Mouse (Mus musculus) CH12.LX (cell line): ENCODE measurements around the gene Psmc5. TPM values are rescaled to one million over a fixed set of nuclear protein-coding genes. Genes with fewer than 3 reads are reported as not detected.
A peak's percentile ranks its signal among the peaks of the same experiment; 100 is the strongest.

Source experiments
- DNase-seq: peaks from one replicate; pipeline ENCODE4 v3.0.0-alpha.2; 2013; ENCODE audit errors: extremely low read depth
- H3K27ac ChIP-seq: 2 replicates; pipeline ENCODE4 v1.5.1; 2012; ENCODE audit warnings: low read depth, mild to moderate bottlenecking, control low read depth, moderate library complexity; ENCODE audit not compliant: insufficient read depth
- H3K27me3 ChIP-seq: replicated peaks from 2 replicates; pipeline ENCODE3; 2012; ENCODE audit warnings: inconsistent platforms
- H3K36me3 ChIP-seq, 2 experiments: replicated peaks in 1 of 2; 2 replicates each; pipeline versions ENCODE3 to v1.6.1; 2012; ENCODE audit warnings: inconsistent platforms in 1 of 2, low read length in 1 of 2, mild to moderate bottlenecking in 1 of 2, mixed read lengths in 1 of 2, moderate library complexity in 1 of 2; ENCODE audit not compliant: control insufficient read depth in 1 of 2, insufficient read depth in 1 of 2
- H3K4me1 ChIP-seq, 2 experiments: 2 replicates each; pipeline ENCODE4 v1.6.1; 2012; ENCODE audit warnings: inconsistent platforms in 1 of 2, moderate library complexity in 1 of 2; ENCODE audit not compliant: insufficient read depth in 2 of 2, control insufficient read depth in 1 of 2
- H3K4me2 ChIP-seq: 2 replicates; pipeline ENCODE4 v1.6.1; 2012; ENCODE audit warnings: low read depth, mild to moderate bottlenecking, control low read depth; ENCODE audit not compliant: poor library complexity, insufficient read depth, severe bottlenecking
- H3K4me3 ChIP-seq, 3 experiments: fragments of 150-350 bp in 1 of 3; sonication (generic) in 1 of 3; replicated peaks in 1 of 3; 2 replicates each; pipeline versions ENCODE3 to v1.5.1; 2011 to 2012; ENCODE audit warnings: low read depth in 2 of 3, low read length in 2 of 3, mild to moderate bottlenecking in 2 of 3, moderate library complexity in 2 of 3, control low read depth in 1 of 3, improper control_type of control experiment in 1 of 3, inconsistent platforms in 1 of 3, mixed read lengths in 1 of 3; ENCODE audit not compliant: poor library complexity in 1 of 3
- H3K79me2 ChIP-seq: replicated peaks from 2 replicates; pipeline ENCODE4 v1.6.1; 2012; ENCODE audit warnings: mild to moderate bottlenecking, moderate library complexity; ENCODE audit not compliant: control insufficient read depth, poor library complexity, insufficient read depth, severe bottlenecking; ENCODE audit errors: extremely low read depth
- H3K9ac ChIP-seq: 2 replicates; pipeline ENCODE4 v1.6.1; 2012; ENCODE audit warnings: low read depth, mild to moderate bottlenecking, control low read depth, moderate library complexity; ENCODE audit not compliant: insufficient read depth
- H3K9me3 ChIP-seq: replicated peaks from 2 replicates; pipeline ENCODE3; 2012; ENCODE audit warnings: low read length, inconsistent platforms, mixed read lengths
- BHLHE40 ChIP-seq: IDR thresholded peaks from 2 replicates; pipeline ENCODE4 v1.6.1; 2011; ENCODE audit warnings: mild to moderate bottlenecking, low read depth, low read length, improper control_type of control experiment
- CHD1 ChIP-seq: IDR thresholded peaks from 2 replicates; pipeline ENCODE4 v1.6.1; 2012; ENCODE audit warnings: low read depth, low read length, improper control_type of control experiment, inconsistent platforms
- CHD2 ChIP-seq: IDR thresholded peaks from 2 replicates; pipeline ENCODE4 v1.6.1; 2011; ENCODE audit warnings: low read length, improper control_type of control experiment
- ETS1 ChIP-seq: conservative IDR thresholded peaks from 2 replicates; pipeline ENCODE4 v1.6.1; 2012; ENCODE audit warnings: low read depth, mild to moderate bottlenecking, inconsistent platforms, low read length, improper control_type of control experiment, moderate library complexity
- HCFC1 ChIP-seq: IDR thresholded peaks from 2 replicates; pipeline ENCODE4 v1.6.1; 2012; ENCODE audit warnings: low read depth, mild to moderate bottlenecking, inconsistent platforms, low read length, improper control_type of control experiment
- JUN ChIP-seq: IDR thresholded peaks from 2 replicates; pipeline ENCODE4 v1.6.1; 2011; ENCODE audit warnings: low read depth, mild to moderate bottlenecking, low read length, improper control_type of control experiment, moderate library complexity; ENCODE audit not compliant: insufficient read depth
- KAT2A ChIP-seq: IDR thresholded peaks from 2 replicates; pipeline ENCODE4 v1.6.1; 2012; ENCODE audit warnings: low read length, improper control_type of control experiment, inconsistent platforms; ENCODE audit not compliant: insufficient replicate concordance
- MAX ChIP-seq: IDR thresholded peaks from 2 replicates; pipeline ENCODE4 v1.6.1; 2011; ENCODE audit warnings: low read length, improper control_type of control experiment
- MAZ ChIP-seq: IDR thresholded peaks from 2 replicates; pipeline ENCODE4 v1.6.1; 2012; ENCODE audit warnings: low read depth, mild to moderate bottlenecking, inconsistent platforms, low read length, improper control_type of control experiment, moderate library complexity
- MXI1 ChIP-seq: IDR thresholded peaks from 2 replicates; pipeline ENCODE4 v1.6.1; 2011; ENCODE audit warnings: mild to moderate bottlenecking, low read depth, low read length, improper control_type of control experiment
- MYC ChIP-seq: IDR thresholded peaks from 2 replicates; pipeline ENCODE4 v1.6.1; 2011; ENCODE audit warnings: low read depth, mild to moderate bottlenecking, improper control_type of control experiment, low read length
- NRF1 ChIP-seq: IDR thresholded peaks from 2 replicates; pipeline ENCODE4 v1.6.1; 2014; ENCODE audit warnings: low read depth, mild to moderate bottlenecking, inconsistent platforms, low read length, improper control_type of control experiment, moderate library complexity
- PAX5 ChIP-seq: IDR thresholded peaks from 2 replicates; pipeline ENCODE4 v1.6.1; 2012; ENCODE audit warnings: low read length, inconsistent platforms, mixed read lengths
- POLR2A ChIP-seq: IDR thresholded peaks from 2 replicates; pipeline ENCODE4 v1.6.1; 2011; ENCODE audit warnings: low read depth, mild to moderate bottlenecking, improper control_type of control experiment, low read length
- POLR2AphosphoS2 ChIP-seq: IDR thresholded peaks from 2 replicates; pipeline ENCODE4 v1.6.1; 2011; ENCODE audit warnings: low read depth, low read length, improper control_type of control experiment
- TBP ChIP-seq: conservative IDR thresholded peaks from 2 replicates; pipeline ENCODE4 v1.6.1; 2011; ENCODE audit warnings: low read depth, low read length, improper control_type of control experiment
- TCF12 ChIP-seq: IDR thresholded peaks from 2 replicates; pipeline ENCODE4 v1.6.1; 2014; ENCODE audit warnings: low read depth, mild to moderate bottlenecking, inconsistent platforms, low read length, improper control_type of control experiment
- UBTF ChIP-seq: IDR thresholded peaks from 2 replicates; pipeline ENCODE4 v1.6.1; 2012; ENCODE audit warnings: low read depth, mild to moderate bottlenecking, inconsistent platforms, low read length, improper control_type of control experiment, moderate library complexity
- USF2 ChIP-seq: conservative IDR thresholded peaks from 2 replicates; pipeline ENCODE4 v1.6.1; 2011; ENCODE audit warnings: low read depth, low read length, improper control_type of control experiment
- ZMIZ1 ChIP-seq: IDR thresholded peaks from 2 replicates; pipeline ENCODE4 v1.6.1; 2012; ENCODE audit warnings: low read depth, mild to moderate bottlenecking, inconsistent platforms, low read length, improper control_type of control experiment
- dilution Hi-C: fragments of 300-500 bp; cut with MboI; formaldehyde crosslinking; loops from 2 replicates; pipeline ENCODE4 v1.14.3; 2020; ENCODE audit warnings: low sequenced_read_pairs; ENCODE audit not compliant: extremely low pct_unique_long_range_greater_than_20kb, extremely low pct_ligation_motif_present
- in situ Hi-C: fragments of 300-500 bp; cut with MboI; formaldehyde crosslinking; loops from 3 replicates; pipeline ENCODE4 v1.14.3; 2019; ENCODE audit warnings: low sequenced_read_pairs, low pct_ligation_motif_present, low pct_unique_long_range_greater_than_20kb, mixed read lengths
- polyA plus RNA-seq: library from polyadenylated mRNA; unstranded; fragments of >175 nt; gene quantifications from 2 replicates; pipeline ENCODE4 v1.2.1, GENCODE M21; 2012; ENCODE audit warnings: low read depth; ENCODE audit not compliant: insufficient read length
- total RNA-seq, 2 experiments: library from RNA; depleted of rRNA; stranded (reverse); fragments of 300-350 nt in 1 of 2; fragments of >200 nt in 1 of 2; gene quantifications; 2 replicates each; pipeline ENCODE4 v1.2.3; 2012 to 2014

Gene Psmc5
- total and polyA plus RNA-seq, 3 experiments: 139 to 344 (median 250) TPM

DNA sequence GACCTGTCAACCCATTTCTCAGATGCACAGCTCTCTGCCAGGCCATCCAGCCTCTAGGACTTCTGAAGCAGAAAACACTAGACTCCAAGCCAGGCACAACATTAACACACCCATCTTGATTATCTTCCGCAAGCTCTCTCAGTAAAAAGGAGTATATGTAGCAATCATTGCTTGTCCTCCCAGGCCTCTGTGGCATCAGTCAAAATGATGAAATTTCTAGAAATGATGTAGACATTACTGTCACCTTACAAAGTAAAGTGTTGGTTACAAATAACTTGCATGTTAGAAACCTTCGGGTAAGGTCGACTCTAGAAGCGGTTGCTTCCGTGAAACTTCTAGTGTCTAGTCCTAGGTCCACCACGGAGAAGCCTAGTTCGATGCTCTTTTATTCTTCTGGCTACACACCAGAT, 40.5 kb upstream of the Psmc5 start (continued):
- TF ChIP-seq PAX5 (no peak), CHD1 (peak; percentile 63; the same call in 1 of the 2 replicates), CHD2 (no peak), MAZ (no peak), UBTF (0 out of 2 replicates have a peak, but pooled peaks have one; percentile 32), ZMIZ1 (no peak)

DNA sequence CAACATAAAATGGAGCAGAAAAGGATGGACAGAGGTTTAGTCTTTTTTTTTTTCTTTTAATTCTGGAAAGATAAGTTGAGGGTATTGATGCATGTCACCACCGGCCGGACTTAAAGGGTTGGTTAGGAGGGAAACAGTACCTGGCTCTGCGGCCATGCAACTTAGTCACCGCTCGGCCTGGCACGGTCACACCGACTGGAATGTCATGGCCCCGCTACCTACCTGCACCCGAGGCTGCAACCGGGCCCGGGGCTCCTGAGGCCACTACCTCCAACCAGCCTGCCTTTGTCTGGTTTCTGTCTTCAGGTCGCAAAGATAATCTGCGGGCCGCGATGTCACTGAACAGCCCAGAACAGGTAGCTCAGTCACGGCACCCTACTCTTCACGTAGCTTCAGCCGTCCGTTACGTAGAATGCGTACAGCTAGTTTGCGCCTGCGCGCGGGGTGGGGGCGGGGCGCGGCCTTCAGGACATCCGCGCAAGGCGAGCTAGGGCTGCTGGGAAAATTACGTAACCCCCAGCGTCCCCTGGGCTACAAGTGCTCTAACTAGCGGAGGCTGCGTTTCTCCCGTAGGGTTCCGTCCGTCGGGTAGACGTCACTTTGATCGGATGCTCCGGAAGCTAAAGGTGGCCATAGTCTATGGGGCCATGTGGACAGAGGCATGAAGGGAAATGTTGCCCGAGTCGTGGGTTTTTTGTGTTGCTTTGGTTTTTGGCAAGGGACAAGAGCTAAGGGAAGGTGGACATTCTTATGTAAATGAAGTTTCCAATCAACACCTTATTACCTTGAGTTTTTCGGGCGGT, 39.8 kb upstream of the Psmc5 start, which contains the start of gene Ccdc47:
TSS of gene Ccdc47 (minus strand) at position 418 of the 803 bp plus-strand sequence.
- DNase-seq: peak; percentile 100
- peak within 1 kb of the TSS; percentile 81 for H3K27ac ChIP-seq
- dilution Hi-C loops: no loop called here
- in situ Hi-C loops: no loop called here
- H3K9ac ChIP-seq: peak within 1 kb of the TSS; percentile 95
- peak within 1 kb of the TSS; percentile 93 to 97 (median 93) for H3K4me3 ChIP-seq
- H3K4me2 ChIP-seq: peak within 1 kb of the TSS; percentile 94
- H3K36me3 ChIP-seq: peaks cover 19 to 51% of the 10 kb centered on the region in 2 experiments
- H3K79me2 ChIP-seq: peaks cover 81% of the 10 kb centered on the region
- no peaks in the 10 kb centered on the region for H3K27me3 ChIP-seq
- no peaks in the 10 kb centered on the region for H3K9me3 ChIP-seq
- TF ChIP-seq ZMIZ1: no peak
- TF ChIP-seq CHD1: no peak
- TF ChIP-seq MXI1: peak; percentile 93; the same call in 1 of the 2 replicates
- TF ChIP-seq POLR2AphosphoS2: peak; percentile 90; the same call in 1 of the 2 replicates
- peak; percentile 67; the same call in 1 of the 2 replicates for TF ChIP-seq KAT2A
- peak; percentile 98 for TF ChIP-seq MAX
- peak; percentile 89 for TF ChIP-seq TBP
- TF ChIP-seq MYC: peak; percentile 100
- TF ChIP-seq TCF12: peak; percentile 11; the same call in 1 of the 2 replicates
- peak; percentile 94 for TF ChIP-seq NRF1
- no peak for TF ChIP-seq USF2
- TF ChIP-seq JUN: peak; percentile 36; the same call in 1 of the 2 replicates
- TF ChIP-seq POLR2A: peak; percentile 73
- peak; percentile 86 for TF ChIP-seq HCFC1
- TF ChIP-seq BHLHE40: no peak
- peak; percentile 50 for TF ChIP-seq ETS1
- peak; percentile 89 for TF ChIP-seq CHD2
- TF ChIP-seq, all 38 proteins: peak for 13
- peaks cover 8 to 59% of the 10 kb centered on the region in 2 experiments for H3K4me1 ChIP-seq
